Mouse (Mus musculus): ENCODE data around the gene Mtfr1l. TPM values are rescaled to one million over a fixed set of nuclear protein-coding genes. Genes with fewer than 3 reads are reported as not detected.

Mtfr1l gene
- polyA plus RNA-seq, 1 experiment from 2014 or later, result 56.9 TPM

- TF ChIP-seq EP300 (IDR thresholded peaks at IDR 0.05; ENCODE audit: low read depth) (no peak), CTCF (IDR thresholded peaks at IDR 0.05; ENCODE audit: low read depth) (no peak)
Measured at GRCm38 (mm10) chr4:134578407-134578806, 43.2 kb upstream of the Mtfr1l start.

GRCm38 (mm10) chr4:134577281-134577680 lies 42.1 kb upstream of the Mtfr1l start:
- no peaks in the 10 kb centered on the region for H3K36me3 ChIP-seq (replicated peaks; ENCODE audit: insufficient read depth, low read length)
- no peaks in the 10 kb centered on the region for H3K27me3 ChIP-seq (ENCODE audit: insufficient read depth, low read length)
- H3K4me2 ChIP-seq (ENCODE audit: low read depth, low read length), result no peak overlapping the region
- DNase-seq (no peak), ATAC-seq (no peak)
- no peak overlapping the region for H3K9ac ChIP-seq (replicated peaks)
- H3K27ac ChIP-seq (ENCODE audit: low read depth), result no peak overlapping the region
- peaks cover 10% of the 10 kb centered on the region for H3K4me1 ChIP-seq (ENCODE audit: insufficient read depth)
- H3K9me3 ChIP-seq (ENCODE audit: low read length), result no peaks in the 10 kb centered on the region
- no peak overlapping the region for H3K4me3 ChIP-seq (ENCODE audit: low read depth, low read length)
- TF ChIP-seq CTCF (IDR thresholded peaks at IDR 0.05; ENCODE audit: low read depth) (no peak), EP300 (IDR thresholded peaks at IDR 0.05; ENCODE audit: low read depth) (no peak)
- 91% methylated on average over 2 of the region's 2 CpGs for WGBS (ENCODE audit: insufficient replicate concordance)

More at GRCm38 (mm10) chr4:134578407-134578806, 43.2 kb upstream of the Mtfr1l start:
- H3K4me2 ChIP-seq (ENCODE audit: low read depth, low read length), result no peak overlapping the region
- 55% methylated on average over 5 of the region's 5 CpGs for WGBS (ENCODE audit: insufficient replicate concordance)
- H3K36me3 ChIP-seq (replicated peaks; ENCODE audit: insufficient read depth, low read length), result no peaks in the 10 kb centered on the region
- no peak for DNase-seq
- no peaks in the 10 kb centered on the region for H3K27me3 ChIP-seq (ENCODE audit: insufficient read depth, low read length)
- no peak overlapping the region for H3K9ac ChIP-seq (replicated peaks)
- H3K9me3 ChIP-seq (ENCODE audit: low read length), result no peaks in the 10 kb centered on the region
- no peak overlapping the region for H3K4me3 ChIP-seq (ENCODE audit: low read depth, low read length)
- ATAC-seq, result no peak
- peaks cover 10% of the 10 kb centered on the region for H3K4me1 ChIP-seq (ENCODE audit: insufficient read depth)
- no peak overlapping the region for H3K27ac ChIP-seq (ENCODE audit: low read depth)

- TF ChIP-seq EP300 (IDR thresholded peaks at IDR 0.05; ENCODE audit: low read depth) (no peak), CTCF (IDR thresholded peaks at IDR 0.05; ENCODE audit: low read depth) (no peak)
- WGBS (ENCODE audit: insufficient replicate concordance), result 79% methylated on average over 11 of the region's 11 CpGs
- H3K4me3 ChIP-seq (ENCODE audit: low read depth, low read length), result no peak overlapping the region
- peaks cover 10% of the 10 kb centered on the region for H3K4me1 ChIP-seq (ENCODE audit: insufficient read depth)
- no peaks in the 10 kb centered on the region for H3K27me3 ChIP-seq (ENCODE audit: insufficient read depth, low read length)
- no peak overlapping the region for H3K4me2 ChIP-seq (ENCODE audit: low read depth, low read length)
- DNase-seq (no peak), ATAC-seq (no peak)
- no peak overlapping the region for H3K27ac ChIP-seq (ENCODE audit: low read depth)
- no peaks in the 10 kb centered on the region for H3K36me3 ChIP-seq (replicated peaks; ENCODE audit: insufficient read depth, low read length)
- H3K9me3 ChIP-seq (ENCODE audit: low read length), result no peaks in the 10 kb centered on the region
- H3K9ac ChIP-seq (replicated peaks), result no peak overlapping the region
Measured at GRCm38 (mm10) chr4:134575486-134575885, 40.3 kb upstream of the Mtfr1l start.

- WGBS (ENCODE audit: insufficient replicate concordance), result 79% methylated on average over 24 of the region's 24 CpGs
- Histone ChIP-seq H3K9me3 (ENCODE audit: low read length) (no peaks in the 10 kb centered on the region), H3K4me2 (ENCODE audit: low read depth, low read length) (no peak overlapping the region), H3K27ac (ENCODE audit: low read depth) (no peak overlapping the region), H3K27me3 (ENCODE audit: insufficient read depth, low read length) (no peaks in the 10 kb centered on the region), H3K9ac (replicated peaks) (no peak overlapping the region), H3K36me3 (replicated peaks; ENCODE audit: insufficient read depth, low read length) (no peaks in the 10 kb centered on the region), H3K4me3 (ENCODE audit: low read depth, low read length) (no peak overlapping the region), H3K4me1 (ENCODE audit: insufficient read depth) (no peaks in the 10 kb centered on the region)
- TF ChIP-seq CTCF (IDR thresholded peaks at IDR 0.05; ENCODE audit: low read depth) (no peak), EP300 (IDR thresholded peaks at IDR 0.05; ENCODE audit: low read depth) (no peak)
- DNase-seq (no peak), ATAC-seq (no peak)
Measured at GRCm38 (mm10) chr4:134572449-134573300, 37.5 kb upstream of the Mtfr1l start.

DNA sequence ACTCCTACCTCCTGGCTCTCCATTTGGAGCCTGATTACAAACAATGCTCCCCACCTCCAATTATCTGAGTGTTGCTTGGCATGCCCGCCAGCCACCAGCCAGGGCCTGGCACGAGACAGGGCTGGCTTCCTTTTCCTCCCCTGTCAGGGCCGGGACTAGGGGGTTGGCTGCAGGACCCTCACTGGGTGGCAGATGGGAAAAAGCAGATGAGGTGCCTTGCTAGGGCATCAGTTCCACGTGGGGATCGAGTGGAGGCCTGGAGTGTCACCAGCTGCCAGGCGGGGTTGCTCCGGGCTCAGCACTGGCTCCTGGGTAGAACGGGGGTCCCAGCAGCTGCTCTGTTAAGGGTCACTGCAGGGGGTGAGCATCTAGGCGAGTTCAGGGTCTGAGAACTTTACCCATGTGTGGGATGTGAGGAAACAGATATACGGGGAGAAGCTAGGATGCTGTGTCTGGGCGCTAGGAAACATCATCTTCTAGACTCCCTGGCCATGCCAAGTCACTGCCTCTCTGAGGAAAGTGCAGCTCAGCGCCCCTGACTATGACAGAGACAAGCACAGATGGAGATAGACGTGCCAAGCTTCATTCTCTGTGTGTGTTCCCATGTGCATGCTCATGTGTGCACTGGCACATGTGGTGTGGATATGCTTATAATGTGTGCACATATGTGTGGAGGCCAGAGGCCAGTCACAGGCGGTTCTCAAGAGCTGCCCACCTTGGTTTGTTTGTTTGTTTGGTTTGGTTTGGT lies 35.7 kb upstream of the Mtfr1l start:
- WGBS (ENCODE audit: insufficient replicate concordance), result 79% methylated on average over 14 of the region's 14 CpGs

GRCm38 (mm10) chr4:134569831-134570230 lies 34.6 kb upstream of the Mtfr1l start:
- ATAC-seq (no peak), DNase-seq (no peak)
- Histone ChIP-seq H3K9me3 (ENCODE audit: low read length) (no peaks in the 10 kb centered on the region), H3K36me3 (replicated peaks; ENCODE audit: insufficient read depth, low read length) (peaks cover under 1% of the 10 kb centered on the region; the same call in 1 of the 2 replicates), H3K4me1 (ENCODE audit: insufficient read depth) (no peaks in the 10 kb centered on the region), H3K4me3 (ENCODE audit: low read depth, low read length) (no peak overlapping the region), H3K27me3 (ENCODE audit: insufficient read depth, low read length) (no peaks in the 10 kb centered on the region), H3K27ac (ENCODE audit: low read depth) (no peak overlapping the region), H3K9ac (replicated peaks) (no peak overlapping the region), H3K4me2 (ENCODE audit: low read depth, low read length) (no peak overlapping the region)
- TF ChIP-seq CTCF (IDR thresholded peaks at IDR 0.05; ENCODE audit: low read depth) (no peak), EP300 (IDR thresholded peaks at IDR 0.05; ENCODE audit: low read depth) (no peak)
- WGBS (ENCODE audit: insufficient replicate concordance), result 75% methylated on average over 8 of the region's 8 CpGs

More for the DNA sequence above, 35.7 kb upstream of the Mtfr1l start:
- DNase-seq, result no peak
- no peak for ATAC-seq
- Histone ChIP-seq H3K9me3 (ENCODE audit: low read length) (no peaks in the 10 kb centered on the region), H3K4me3 (ENCODE audit: low read depth, low read length) (no peak overlapping the region), H3K27ac (ENCODE audit: low read depth) (no peak overlapping the region), H3K4me1 (ENCODE audit: insufficient read depth) (no peaks in the 10 kb centered on the region), H3K36me3 (replicated peaks; ENCODE audit: insufficient read depth, low read length) (no peaks in the 10 kb centered on the region; the same call in 1 of the 2 replicates), H3K9ac (replicated peaks) (no peak overlapping the region), H3K27me3 (ENCODE audit: insufficient read depth, low read length) (no peaks in the 10 kb centered on the region), H3K4me2 (ENCODE audit: low read depth, low read length) (no peak overlapping the region)
- TF ChIP-seq CTCF (IDR thresholded peaks at IDR 0.05; ENCODE audit: low read depth) (no peak), EP300 (IDR thresholded peaks at IDR 0.05; ENCODE audit: low read depth) (no peak)

Data from liver, postnatal 0 days (tissue).